Mouse (Mus musculus) cerebellum, postnatal 14 days (tissue): ENCODE measurements around the gene Ptprn2.
A peak's percentile ranks its signal among the peaks of the same experiment; 100 is the strongest.

Experiments
- DNase-seq, 2 experiments: peaks; one replicate each; pipeline ENCODE4 v3.0.0; 2021; ENCODE audit warnings: mixed read lengths in 2 of 2

Ptprn2 gene

GRCm38 (mm10) chr12:117077664-117078063 lies 592.1 kb downstream of the Ptprn2 start:
- no peak for DNase-seq

DNA sequence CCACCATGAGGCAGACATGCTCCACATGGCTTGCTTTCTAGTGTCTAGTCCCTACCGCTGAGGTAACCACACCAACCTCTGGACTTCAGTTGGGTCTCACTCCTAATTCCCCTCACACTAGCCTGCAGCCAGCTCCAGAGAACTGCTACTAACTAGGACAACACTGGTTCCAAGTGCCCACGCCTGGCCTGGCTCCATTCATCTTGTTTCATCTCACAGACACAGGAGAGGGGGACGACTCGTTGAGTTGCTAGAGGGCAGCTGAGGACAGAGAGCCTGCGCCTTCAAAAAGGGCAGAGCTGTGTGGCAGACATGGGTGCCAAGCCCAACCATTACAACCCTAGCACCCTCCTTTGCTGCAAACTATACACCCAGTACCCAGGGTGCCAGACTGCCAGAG lies 593.4 kb downstream of the Ptprn2 start:
- DNase-seq = no peak

GRCm38 (mm10) chr12:117079724-117080123 lies 594.2 kb downstream of the Ptprn2 start:
- no peak for DNase-seq

GRCm38 (mm10) chr12:117083856-117084701 lies 598.6 kb downstream of the Ptprn2 start:
- peak; percentile 31 to 36 for DNase-seq

DNA sequence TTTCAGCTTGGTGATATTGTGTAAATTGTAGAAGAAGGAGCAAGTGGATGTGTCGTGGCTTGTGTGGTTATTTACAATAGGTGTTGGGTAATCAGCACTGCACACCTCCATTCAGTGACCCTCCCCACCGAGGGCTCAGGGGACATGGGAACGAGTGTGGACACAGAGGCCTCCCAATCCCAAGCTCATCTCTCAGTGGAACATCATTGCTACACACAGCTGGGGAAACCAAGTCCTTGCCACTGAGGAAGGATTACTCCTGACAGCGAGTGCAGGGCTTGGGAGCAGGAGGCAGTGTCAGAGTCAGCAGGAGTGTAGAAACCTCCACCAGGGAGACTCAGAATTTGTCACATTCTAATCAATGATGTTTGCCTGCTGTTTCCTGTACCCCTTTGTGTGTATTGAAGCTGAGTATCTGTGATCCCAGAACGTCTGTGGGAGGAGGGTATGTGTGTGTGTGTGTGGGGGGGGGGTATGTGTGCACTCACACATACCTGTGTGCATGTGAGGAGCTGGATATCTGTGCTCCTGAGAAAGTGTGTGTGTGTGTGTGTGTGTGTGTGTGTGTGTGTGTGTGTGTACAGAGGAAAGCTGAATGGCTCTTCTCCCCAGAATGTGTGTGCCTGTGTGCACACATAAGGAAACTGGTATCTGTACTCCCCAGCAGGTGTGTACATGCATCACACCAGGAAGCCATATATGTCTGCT lies 599.3 kb downstream of the Ptprn2 start:
- no peak for DNase-seq

DNA sequence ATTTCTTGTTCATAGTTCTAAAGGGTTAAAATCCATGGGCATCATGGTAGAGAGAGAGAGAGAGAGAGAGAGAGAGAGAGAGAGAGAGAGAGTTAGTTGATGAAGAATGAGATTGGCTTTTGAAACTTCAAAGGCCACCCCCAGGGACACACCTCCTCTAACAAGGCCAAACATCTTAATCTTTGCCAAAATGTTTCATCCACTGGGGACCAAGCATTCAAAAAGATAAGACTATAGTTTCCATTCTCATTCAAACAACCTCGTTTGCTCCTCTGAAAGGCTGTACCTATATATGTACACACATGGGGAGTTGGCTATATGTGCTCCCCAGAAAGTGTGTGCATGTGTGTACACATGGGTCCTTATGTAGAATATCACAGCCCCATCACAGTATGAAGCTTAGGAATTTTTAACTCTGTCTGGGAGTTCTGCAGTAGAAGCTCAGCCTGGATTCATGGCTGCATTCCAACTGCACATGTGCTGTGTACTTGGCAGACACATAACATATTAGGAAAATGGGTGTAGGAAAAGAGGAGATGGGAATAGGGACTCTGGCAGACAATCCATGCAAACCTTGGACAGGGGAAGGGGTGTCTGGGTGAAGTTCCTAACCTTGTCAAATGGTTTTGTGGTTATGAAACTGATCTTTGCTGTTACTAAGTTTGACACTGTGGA lies 600.3 kb downstream of the Ptprn2 start:
- DNase-seq = peak; percentile 79 to 83

- DNase-seq = no peak
These were observed 607.0 kb downstream of the Ptprn2 start for GRCm38 (mm10) chr12:117092345-117093107.

DNA sequence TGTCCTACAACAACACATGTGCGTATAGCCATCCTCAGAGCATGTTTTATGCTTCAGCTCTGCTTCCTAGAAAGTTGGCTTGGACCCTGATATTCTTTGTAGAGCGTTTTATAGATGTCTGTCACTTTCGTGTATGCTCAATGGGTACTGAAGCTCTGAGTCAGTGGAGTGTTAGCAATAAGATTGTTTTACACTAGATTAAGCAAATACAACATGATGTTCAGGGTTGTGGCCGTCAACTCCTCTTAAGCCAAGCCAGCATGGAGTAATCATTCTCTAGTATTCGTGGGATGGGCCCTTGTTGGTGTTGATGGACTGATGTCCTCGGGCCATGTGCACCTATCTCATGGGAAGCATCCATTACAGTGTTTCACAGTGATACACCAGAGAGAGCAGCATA lies 610.4 kb downstream of the Ptprn2 start:
- DNase-seq = no peak

DNA sequence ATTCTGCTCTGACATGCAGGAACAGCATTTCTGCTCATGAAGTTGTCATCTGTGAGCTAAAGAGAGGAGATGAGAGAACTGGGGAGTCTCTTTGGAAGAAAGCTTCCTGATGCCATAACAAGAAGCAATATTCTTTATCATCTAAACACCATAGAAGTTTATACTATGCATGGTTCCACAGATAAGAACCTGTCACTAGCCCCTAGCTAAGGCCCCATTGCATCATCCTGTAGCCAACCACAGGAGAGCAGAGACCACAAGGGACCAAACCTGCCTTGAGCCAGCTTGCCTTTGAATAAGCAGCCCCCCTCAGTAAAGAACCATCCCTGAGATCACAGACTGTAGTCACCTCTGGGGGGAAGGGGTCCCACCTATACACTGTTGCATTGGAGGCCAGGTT lies 612.8 kb downstream of the Ptprn2 start:
- no peak for DNase-seq

DNA sequence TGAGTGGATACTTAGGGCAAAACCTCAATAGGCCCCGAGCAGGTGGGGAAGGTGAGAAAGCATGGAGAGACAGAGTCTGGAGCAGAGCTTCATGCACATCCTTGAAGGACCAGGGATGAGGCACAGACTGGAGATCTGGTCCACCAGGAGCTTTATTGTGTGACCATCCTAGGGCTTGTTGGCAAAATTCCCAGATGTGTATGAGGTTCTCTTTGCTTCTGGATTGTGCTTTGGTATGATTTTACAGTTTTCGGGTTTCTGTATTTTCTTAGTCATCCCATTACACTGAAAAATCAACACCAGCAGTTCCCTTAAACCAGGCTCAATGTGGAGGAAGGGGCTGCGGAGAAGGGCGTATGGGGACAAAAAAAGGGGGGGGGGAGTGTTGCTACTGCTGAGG lies 621.2 kb downstream of the Ptprn2 start:
- no peak for DNase-seq

- peak; percentile 53 to 60 for DNase-seq
These were observed 621.7 kb downstream of the Ptprn2 start for GRCm38 (mm10) chr12:117107143-117107616.

GRCm38 (mm10) chr12:117115254-117115865 lies 629.8 kb downstream of the Ptprn2 start:
- no peak for DNase-seq

DNA sequence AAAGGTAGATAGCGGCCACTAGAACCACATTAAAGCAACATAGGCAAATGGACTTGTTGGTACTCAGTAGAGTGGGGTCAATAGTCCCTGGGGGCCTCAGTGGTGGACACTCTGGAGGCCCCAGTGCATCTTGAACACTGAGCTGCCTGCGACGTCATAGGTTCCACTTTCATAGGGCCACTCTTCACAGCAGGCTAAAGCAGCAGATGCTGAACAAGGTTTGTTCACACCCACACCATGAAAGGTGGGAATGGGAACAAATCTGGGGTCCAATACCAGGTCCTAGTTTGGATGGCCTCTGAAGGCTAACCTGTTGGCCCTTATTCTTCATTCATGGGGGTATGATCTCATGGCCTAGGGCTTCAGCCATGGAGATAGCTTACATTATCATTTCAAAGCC lies 641.6 kb downstream of the Ptprn2 start:
- DNase-seq = no peak

- no peak for DNase-seq
These were observed 642.0 kb downstream of the Ptprn2 start for GRCm38 (mm10) chr12:117127485-117127884.

- DNase-seq = peak; percentile 52 to 53
These were observed 646.6 kb downstream of the Ptprn2 start for GRCm38 (mm10) chr12:117132095-117132494.

GRCm38 (mm10) chr12:117135205-117135604 lies 649.7 kb downstream of the Ptprn2 start:
- no peak for DNase-seq

- peak in 1 of 2 experiments; percentile 43 for DNase-seq
These were observed 651.0 kb downstream of the Ptprn2 start for GRCm38 (mm10) chr12:117136472-117137010.

- DNase-seq = peak; percentile 77 to 82
These were observed 655.4 kb downstream of the Ptprn2 start for GRCm38 (mm10) chr12:117140901-117141300.

- peak; percentile 29 to 30 for DNase-seq
These were observed 655.9 kb downstream of the Ptprn2 start for GRCm38 (mm10) chr12:117141394-117141793.

DNA sequence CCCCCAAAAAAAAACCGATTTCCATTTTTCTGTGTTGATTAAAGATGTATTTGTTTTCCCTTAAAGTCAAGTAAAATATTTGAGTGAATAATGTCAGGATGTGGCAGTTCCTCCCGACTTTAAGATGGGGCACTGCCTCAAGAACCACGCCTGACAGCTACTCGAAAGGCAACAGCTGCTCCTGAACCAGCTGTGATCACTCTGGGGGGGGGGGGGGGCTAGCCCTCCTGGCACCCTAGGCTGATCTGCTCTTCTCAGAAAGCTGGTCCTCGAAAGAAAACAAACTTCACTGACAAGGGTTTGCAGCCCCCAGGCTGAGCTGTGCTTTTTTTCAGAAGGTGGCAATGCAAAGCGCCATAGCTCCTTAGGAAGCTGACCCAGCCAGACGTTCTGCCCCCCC lies 663.7 kb downstream of the Ptprn2 start:
- DNase-seq = no peak

- DNase-seq = no peak
These were observed 665.3 kb downstream of the Ptprn2 start for GRCm38 (mm10) chr12:117150611-117151395.
